Mouse (Mus musculus) hindbrain, embryonic 11.5 days (tissue): ENCODE measurements at regions not wholly inside any gene's neighbourhood (a gene's known extent, or its start where the extent isn't known, plus 50 kb on each side); places are given as distances from the start of the nearest gene placed in this dataset.

Experiments
- ATAC-seq: fragments of 200-750 bp; cut with Nextera tagmentation; 2 replicates; pipeline ENCODE4 v1.8.0; 2017; ENCODE audit warnings: mild to moderate bottlenecking, moderate TSS enrichment, moderate library complexity; ENCODE audit not compliant: low FRiP score
- DNase-seq: peaks from one replicate; pipeline ENCODE4 v3.0.0-alpha.2; 2015; ENCODE audit warnings: low spot score
- H3K27ac ChIP-seq: fragments of 300-500 bp; sonication (generic); 2 replicates; pipeline ENCODE4 v1.5.1; 2014; ENCODE audit warnings: mild to moderate bottlenecking, low read depth, low read length
- H3K27me3 ChIP-seq: fragments of 300-500 bp; sonication (generic); 2 replicates; pipeline ENCODE4 v1.6.1; 2014; ENCODE audit warnings: mild to moderate bottlenecking, low read length, moderate library complexity, mixed read lengths; ENCODE audit not compliant: control insufficient read depth, insufficient read depth
- H3K36me3 ChIP-seq: fragments of 300-500 bp; sonication (generic); 2 replicates; pipeline ENCODE4 v1.6.1; 2014; ENCODE audit warnings: mild to moderate bottlenecking, low read length, moderate library complexity, mixed read lengths; ENCODE audit not compliant: control insufficient read depth, insufficient read depth
- H3K4me1 ChIP-seq: fragments of 300-500 bp; sonication (generic); replicated peaks from 2 replicates; pipeline ENCODE4 v1.6.1; 2014; ENCODE audit warnings: low read length, mixed read lengths; ENCODE audit not compliant: control insufficient read depth, insufficient read depth
- H3K4me2 ChIP-seq: fragments of 300-500 bp; sonication (generic); replicated peaks from 2 replicates; pipeline ENCODE4 v1.6.1; 2014; ENCODE audit warnings: mild to moderate bottlenecking, low read depth, low read length
- H3K4me3 ChIP-seq: fragments of 300-500 bp; sonication (generic); 2 replicates; pipeline ENCODE4 v1.5.1; 2014; ENCODE audit warnings: low read depth, low read length
- H3K9ac ChIP-seq: fragments of 300-500 bp; sonication (generic); 2 replicates; pipeline ENCODE4 v1.6.1; 2014; ENCODE audit warnings: low read depth, low read length
- H3K9me3 ChIP-seq: fragments of 300-500 bp; sonication (generic); 2 replicates; pipeline ENCODE4 v1.6.1; 2016; ENCODE audit warnings: low read length; ENCODE audit not compliant: control insufficient read depth
- WGBS: fragments of 180-500 bp; shearing (Covaris S2); extraction: QIAGEN DNeasy Blood & Tissue Kit; methylation state at CpG from one replicate; pipeline ENCODE4 v1.1.7; 2014; 5-methylcytosine and 5-hydroxymethylcytosine counted together

DNA sequence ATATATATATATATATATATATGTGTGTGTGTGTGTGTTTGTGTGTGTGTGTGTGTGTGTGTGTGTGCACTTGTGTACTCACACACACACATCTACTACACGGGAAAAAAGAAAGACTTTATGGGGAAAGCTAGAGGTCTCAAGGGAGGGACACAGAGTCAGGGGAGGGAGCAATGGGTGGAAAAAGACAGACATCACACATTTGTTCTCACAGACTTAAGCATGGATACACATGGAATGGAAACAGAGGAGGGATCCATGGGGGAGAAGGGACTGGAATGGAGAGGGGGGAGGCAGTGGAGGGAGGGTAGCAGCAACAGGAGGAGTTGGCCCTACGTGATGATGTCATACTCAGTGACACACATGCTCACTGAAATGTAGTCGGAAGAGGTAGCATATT lies 248.3 kb downstream of the Cryba4 start:
- no peak overlapping the region for H3K9ac ChIP-seq
- no peaks in the 10 kb centered on the region for H3K36me3 ChIP-seq
- H3K27me3 ChIP-seq = no peaks in the 10 kb centered on the region
- no peak for DNase-seq
- H3K4me1 ChIP-seq = peaks cover 5% of the 10 kb centered on the region; the same call in 1 of the 2 replicates
- H3K4me3 ChIP-seq = no peak overlapping the region
- 79% methylated on average over 3 of the region's 3 CpGs for WGBS
- no peak overlapping the region for H3K27ac ChIP-seq
- no peak for ATAC-seq
- H3K4me2 ChIP-seq = no peak overlapping the region
- no peaks in the 10 kb centered on the region for H3K9me3 ChIP-seq

DNA sequence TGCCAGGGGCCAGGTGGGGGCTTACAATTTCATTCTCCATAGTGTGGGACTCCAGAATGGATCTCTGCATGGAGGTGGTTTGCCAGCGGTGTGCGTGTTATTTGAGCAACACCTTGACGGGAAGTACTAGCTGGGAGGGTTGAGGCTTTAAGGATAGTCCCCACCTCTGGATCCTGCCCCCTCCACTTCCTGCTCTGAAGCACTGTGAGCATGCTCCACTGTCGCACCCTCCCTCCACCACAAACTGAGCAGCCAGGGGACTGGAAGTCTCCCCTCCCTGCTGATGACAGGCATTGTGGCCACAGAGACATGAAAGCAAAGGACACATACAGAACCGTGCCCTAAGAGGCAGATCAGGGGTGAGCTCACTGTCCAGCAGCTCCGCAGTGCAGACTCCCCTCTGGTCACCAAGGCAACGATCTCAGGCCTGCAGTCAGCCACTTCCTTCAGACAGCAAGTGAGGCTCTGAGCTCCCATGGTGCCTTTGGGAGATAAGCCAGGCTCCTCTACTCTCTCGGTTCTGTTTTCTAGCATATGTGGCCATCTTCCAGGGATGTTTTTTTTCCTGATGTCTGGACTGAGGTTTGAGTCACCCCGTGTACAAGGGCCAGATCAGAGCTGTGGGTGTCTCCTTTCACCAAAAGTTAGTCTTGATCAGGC lies 239.7 kb downstream of the Cryba4 start:
- H3K27me3 ChIP-seq = no peaks in the 10 kb centered on the region
- no peaks in the 10 kb centered on the region for H3K36me3 ChIP-seq
- peaks cover 5% of the 10 kb centered on the region; the same call in 1 of the 2 replicates for H3K4me1 ChIP-seq
- no peaks in the 10 kb centered on the region for H3K9me3 ChIP-seq
- H3K4me2 ChIP-seq = no peak overlapping the region
- peak; percentile 58 for DNase-seq
- peak; percentile 54 for ATAC-seq
- no peak overlapping the region for H3K4me3 ChIP-seq
- 28% methylated on average over 9 of the region's 9 CpGs for WGBS
- H3K27ac ChIP-seq = no peak overlapping the region
- H3K9ac ChIP-seq = no peak overlapping the region

DNA sequence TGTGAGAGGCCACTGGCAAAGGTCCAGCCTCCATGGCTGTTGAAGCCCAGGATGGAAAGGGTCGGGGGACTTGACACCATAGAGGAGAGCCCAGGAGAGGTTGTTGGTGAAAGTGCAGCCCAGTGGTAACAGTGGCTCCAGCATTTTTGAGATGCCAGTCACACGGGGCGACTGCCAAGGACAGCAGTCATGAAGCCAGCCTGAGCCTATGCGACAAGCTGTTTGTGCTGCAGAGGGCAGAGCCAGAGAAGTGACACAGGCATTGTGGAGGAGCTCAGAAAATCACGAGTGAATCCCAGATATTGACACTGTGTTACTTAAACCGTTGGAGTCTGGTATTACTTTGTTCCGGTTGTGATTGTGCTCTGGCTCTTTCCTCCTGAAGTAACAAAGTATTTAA lies 233.4 kb downstream of the Cryba4 start:
- H3K27me3 ChIP-seq = no peaks in the 10 kb centered on the region
- no peak overlapping the region for H3K9ac ChIP-seq
- H3K36me3 ChIP-seq = no peaks in the 10 kb centered on the region
- H3K27ac ChIP-seq = no peak overlapping the region
- no peaks in the 10 kb centered on the region for H3K4me1 ChIP-seq
- no peak for DNase-seq
- no peaks in the 10 kb centered on the region for H3K9me3 ChIP-seq
- WGBS = 82% methylated on average over 7 of the region's 7 CpGs
- no peak overlapping the region for H3K4me3 ChIP-seq
- no peak overlapping the region for H3K4me2 ChIP-seq
- no peak for ATAC-seq

DNA sequence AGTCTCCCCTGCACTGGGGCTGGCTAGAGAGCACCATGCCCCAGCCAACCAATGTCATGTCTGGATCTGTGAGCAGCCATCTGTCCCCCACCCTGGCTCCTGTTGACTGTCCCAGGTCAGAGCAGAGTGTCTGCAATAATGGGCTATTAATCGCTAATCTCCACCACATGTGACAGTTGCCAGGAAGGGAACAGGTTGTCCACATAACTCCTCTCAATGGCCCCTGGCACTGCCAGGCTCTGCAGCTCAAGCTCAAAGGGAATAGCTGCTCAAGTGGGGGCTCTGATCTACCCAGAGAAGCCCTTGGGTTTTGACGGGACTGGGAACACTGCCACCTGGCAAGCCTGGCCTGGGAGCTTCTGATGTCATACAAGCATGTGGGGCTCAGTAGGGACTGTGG lies 231.4 kb downstream of the Cryba4 start:
- no peaks in the 10 kb centered on the region for H3K36me3 ChIP-seq
- H3K27me3 ChIP-seq = no peaks in the 10 kb centered on the region
- no peaks in the 10 kb centered on the region for H3K9me3 ChIP-seq
- DNase-seq (no peak), ATAC-seq (no peak)
- H3K4me3 ChIP-seq = no peak overlapping the region
- H3K9ac ChIP-seq = no peak overlapping the region
- H3K4me2 ChIP-seq = no peak overlapping the region
- 80% methylated on average over 2 of the region's 2 CpGs for WGBS
- H3K27ac ChIP-seq = no peak overlapping the region
- no peaks in the 10 kb centered on the region for H3K4me1 ChIP-seq

DNA sequence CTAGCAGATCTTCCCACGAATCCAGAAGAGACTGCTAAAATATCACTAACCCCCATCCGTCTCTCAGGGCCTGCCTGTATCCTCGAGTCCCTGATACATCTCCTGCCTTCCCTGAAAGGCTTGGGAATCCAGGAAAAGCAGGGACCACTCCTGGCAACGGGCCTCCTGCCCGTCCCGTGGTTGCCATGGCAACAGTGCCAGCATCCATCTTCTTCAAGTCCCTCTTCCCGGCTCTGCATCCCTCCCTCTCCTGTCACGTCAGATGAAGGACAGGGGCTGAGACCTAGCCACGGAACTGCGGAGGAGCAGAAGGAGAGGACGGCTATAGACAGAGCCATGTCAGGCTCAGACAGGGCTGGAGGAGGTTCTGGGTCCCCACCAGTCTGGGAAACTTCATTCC lies 222.4 kb downstream of the Cryba4 start:
- DNase-seq (peak; percentile 78), ATAC-seq (peak; percentile 67)
- Histone ChIP-seq H3K9me3 (no peaks in the 10 kb centered on the region), H3K27ac (peak overlapping the region; percentile 49), H3K4me3 (no peak overlapping the region), H3K27me3 (no peaks in the 10 kb centered on the region), H3K4me2 (no peak overlapping the region), H3K36me3 (no peaks in the 10 kb centered on the region), H3K9ac (0 out of 2 replicates have a peak overlapping the region, but pooled peaks have one; percentile 19), H3K4me1 (peaks cover 10% of the 10 kb centered on the region; the same call in 1 of the 2 replicates)
- WGBS = 21% methylated on average over 10 of the region's 11 CpGs

DNA sequence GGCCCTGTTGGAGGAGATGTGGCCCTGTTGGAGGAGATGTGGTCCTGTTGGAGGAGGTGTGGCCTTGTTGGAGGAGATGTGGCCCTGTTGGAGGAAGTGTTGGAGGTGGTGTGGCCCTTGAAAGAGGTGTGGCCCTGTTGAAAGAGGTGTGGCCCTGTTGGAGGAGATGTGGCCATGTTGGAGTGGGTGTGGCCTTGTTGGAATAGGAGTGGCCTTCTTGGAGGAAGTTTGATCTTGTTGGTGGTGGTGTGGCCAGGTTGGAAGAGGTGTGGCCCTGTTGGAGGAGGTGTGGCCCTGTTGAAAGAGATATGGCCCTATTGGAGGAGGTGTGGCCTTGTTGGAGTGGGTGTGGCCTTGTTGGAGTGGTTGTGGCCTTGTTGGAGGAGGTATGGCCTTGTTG lies 220.3 kb downstream of the Cryba4 start:
- Histone ChIP-seq H3K9me3 (no peaks in the 10 kb centered on the region), H3K27ac (no peak overlapping the region), H3K9ac (no peak overlapping the region), H3K4me2 (no peak overlapping the region), H3K4me1 (peaks cover 10% of the 10 kb centered on the region; the same call in 1 of the 2 replicates), H3K27me3 (no peaks in the 10 kb centered on the region), H3K36me3 (no peaks in the 10 kb centered on the region), H3K4me3 (no peak overlapping the region)
- ATAC-seq (no peak), DNase-seq (no peak)

DNA sequence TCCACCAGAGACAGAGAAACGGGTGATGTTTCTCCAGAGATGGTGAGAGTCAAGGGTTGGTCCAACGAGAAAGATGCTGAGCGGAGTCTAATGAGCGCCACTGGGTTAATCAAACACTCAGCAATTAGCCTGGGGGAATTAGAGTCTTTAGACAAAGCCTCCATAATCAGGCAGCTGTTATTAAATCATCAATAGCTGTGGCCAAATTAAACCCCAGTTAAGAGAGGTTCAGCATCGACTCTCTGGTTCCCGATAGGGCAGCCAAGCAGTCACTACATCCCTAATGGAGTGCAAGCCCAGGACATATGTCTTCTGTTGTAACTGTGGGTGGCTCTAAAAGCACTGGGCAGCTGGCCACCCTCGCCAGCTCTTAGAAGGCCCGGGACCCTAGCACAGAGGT lies 216.9 kb downstream of the Cryba4 start:
- DNase-seq = no peak
- no peak for ATAC-seq
- H3K4me1 ChIP-seq = no peaks in the 10 kb centered on the region

DNA sequence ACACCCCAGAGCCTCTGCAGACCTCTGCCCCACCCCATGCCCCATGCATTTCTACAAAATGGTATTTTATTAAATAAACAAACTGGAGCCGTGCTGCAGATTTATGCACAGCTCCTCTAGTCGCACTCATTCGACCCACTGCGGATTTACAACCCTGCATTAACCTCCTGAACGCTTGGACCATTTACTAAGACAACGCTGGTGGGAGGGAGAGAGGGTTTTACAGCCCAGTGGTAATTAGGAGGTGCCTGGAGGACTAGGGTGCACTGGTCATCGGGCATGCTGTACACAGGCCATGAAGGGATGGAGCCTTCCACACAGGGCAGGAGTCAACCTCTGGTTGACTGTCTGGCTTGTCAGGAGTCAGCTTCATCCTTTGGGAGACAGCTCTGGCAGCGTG lies 215.2 kb downstream of the Cryba4 start:
- no peak overlapping the region for H3K4me2 ChIP-seq
- WGBS = 73% methylated on average over 8 of the region's 8 CpGs

More for the DNA sequence above, 216.9 kb downstream of the Cryba4 start:
- Histone ChIP-seq H3K9ac (no peak overlapping the region), H3K4me3 (no peak overlapping the region), H3K27me3 (no peaks in the 10 kb centered on the region), H3K36me3 (no peaks in the 10 kb centered on the region), H3K9me3 (no peaks in the 10 kb centered on the region), H3K27ac (no peak overlapping the region), H3K4me2 (no peak overlapping the region)
- 84% methylated on average over 8 of the region's 8 CpGs for WGBS

DNA sequence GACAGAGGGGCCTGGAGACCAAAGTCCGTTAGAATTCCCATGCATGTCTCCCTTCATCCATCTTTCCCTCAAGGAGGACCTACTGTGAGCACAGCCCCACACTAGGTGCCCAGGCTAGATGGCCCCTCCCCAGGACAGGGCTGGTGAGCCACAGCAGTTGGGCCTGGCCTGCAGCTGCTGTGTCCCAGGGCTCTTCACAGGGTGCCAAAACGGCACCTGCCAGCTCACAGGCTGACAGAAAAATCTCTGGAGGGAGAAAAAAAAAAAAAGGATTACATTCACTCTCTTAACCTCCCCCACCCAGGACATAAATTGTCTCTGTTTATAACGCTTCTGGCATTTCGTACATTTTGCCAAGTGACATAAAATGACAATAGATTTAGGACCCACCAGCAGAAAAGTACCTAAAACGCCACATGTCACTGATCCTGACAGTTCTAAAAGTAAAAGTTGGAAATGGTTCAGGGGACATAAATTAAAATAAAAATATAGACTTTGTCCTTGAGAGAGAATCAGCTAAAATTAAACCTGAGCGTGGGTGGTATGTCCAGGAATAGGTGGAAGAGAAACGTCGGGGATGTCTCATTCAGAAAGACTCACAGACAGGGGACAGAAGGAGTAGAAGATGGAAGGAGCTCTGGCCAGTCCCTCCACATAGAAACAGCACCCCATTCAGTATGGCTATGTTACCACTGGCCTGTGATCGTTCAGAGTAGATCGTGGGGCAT lies 212.5 kb downstream of the Cryba4 start:
- Histone ChIP-seq H3K9me3 (no peaks in the 10 kb centered on the region), H3K36me3 (no peaks in the 10 kb centered on the region), H3K4me2 (no peak overlapping the region), H3K27me3 (no peaks in the 10 kb centered on the region), H3K27ac (no peak overlapping the region), H3K4me1 (peaks cover 13% of the 10 kb centered on the region), H3K4me3 (no peak overlapping the region), H3K9ac (no peak overlapping the region)
- ATAC-seq (no peak), DNase-seq (no peak)
- 76% methylated on average over 10 of the region's 10 CpGs for WGBS

More for the DNA sequence above, 215.2 kb downstream of the Cryba4 start:
- H3K9ac ChIP-seq = no peak overlapping the region
- ATAC-seq (no peak), DNase-seq (no peak)
- H3K27ac ChIP-seq = no peak overlapping the region
- peaks cover 13% of the 10 kb centered on the region for H3K4me1 ChIP-seq
- H3K4me3 ChIP-seq = no peak overlapping the region
- no peaks in the 10 kb centered on the region for H3K36me3 ChIP-seq
- no peaks in the 10 kb centered on the region for H3K9me3 ChIP-seq
- no peaks in the 10 kb centered on the region for H3K27me3 ChIP-seq
